Mouse (Mus musculus): ENCODE results near the gene Usp16. TPM values are rescaled to one million over a fixed set of nuclear protein-coding genes. Genes with fewer than 3 reads are reported as not detected.
"Not testable (repeated sequence)": the region's sequence is repeated elsewhere in the genome, so short reads cannot be mapped to it uniquely, and the experiment has no call there.

The Usp16 gene
- total RNA-seq, 2 experiments from 2014 or later = 30.6 to 39.7 TPM

DNA sequence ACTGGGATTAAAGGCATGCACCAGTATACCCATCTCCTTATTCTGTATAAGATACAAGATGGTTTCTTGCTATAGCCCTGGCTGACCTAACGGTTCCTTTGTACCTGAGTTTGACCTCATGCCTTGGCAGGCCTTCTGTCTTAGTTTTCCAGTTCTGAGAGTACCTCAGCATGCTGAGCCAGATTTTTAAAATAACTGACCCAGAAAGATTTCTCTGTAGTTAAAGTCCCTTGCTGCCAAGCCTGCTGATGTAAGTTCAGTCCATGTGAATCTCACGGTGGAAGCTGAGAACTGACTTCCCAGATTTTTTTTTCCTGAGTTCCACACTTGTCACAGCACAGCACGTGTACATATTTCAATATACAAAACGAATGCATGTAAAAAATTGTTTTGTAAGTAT, 16.1 kb downstream of the Usp16 start:
- no peak for DNase-seq (ENCODE audit: low spot score in 2 of 2)

DNA sequence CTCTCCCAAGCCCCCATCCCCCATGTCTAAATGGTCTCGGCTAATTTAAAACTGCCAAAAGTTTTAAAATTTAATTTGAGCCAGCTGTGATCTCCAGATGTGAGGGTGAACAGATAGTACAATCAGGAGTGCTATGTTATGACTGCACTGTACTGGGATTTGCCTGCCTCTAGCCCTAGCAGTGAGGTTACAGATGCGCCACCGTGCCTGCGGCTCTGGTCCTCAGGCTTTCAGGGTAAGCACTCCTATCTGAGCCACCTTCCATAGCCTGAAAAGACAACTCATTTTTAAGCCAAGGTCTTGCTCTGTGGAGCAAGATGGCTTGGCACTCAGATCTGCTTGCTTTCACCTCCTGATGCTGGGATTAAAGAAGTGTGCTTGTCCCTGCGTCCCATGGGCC, 29.9 kb downstream of the Usp16 start:
- DNase-seq (ENCODE audit: low spot score in 2 of 2) = no peak

DNA sequence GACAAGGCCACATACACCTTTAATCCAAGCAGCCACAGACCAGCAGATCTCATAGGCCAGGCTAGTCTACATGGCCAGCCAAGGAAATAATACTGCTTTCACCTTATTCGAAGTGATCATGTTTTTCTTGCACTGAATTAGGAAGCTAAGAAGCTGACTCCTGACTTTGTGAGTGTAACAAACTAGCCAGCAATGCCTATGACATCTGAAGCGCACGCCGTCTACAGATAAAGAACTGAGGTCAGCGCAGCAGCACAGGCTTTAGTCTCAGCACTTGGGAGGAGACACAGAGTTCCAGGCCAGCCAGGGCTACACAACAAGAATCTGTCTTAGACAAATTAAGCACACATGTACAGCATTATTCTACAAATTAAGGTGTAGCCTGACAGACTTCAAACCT, 32.2 kb downstream of the Usp16 start:
- no peak for DNase-seq (ENCODE audit: low spot score in 2 of 2)

DNA sequence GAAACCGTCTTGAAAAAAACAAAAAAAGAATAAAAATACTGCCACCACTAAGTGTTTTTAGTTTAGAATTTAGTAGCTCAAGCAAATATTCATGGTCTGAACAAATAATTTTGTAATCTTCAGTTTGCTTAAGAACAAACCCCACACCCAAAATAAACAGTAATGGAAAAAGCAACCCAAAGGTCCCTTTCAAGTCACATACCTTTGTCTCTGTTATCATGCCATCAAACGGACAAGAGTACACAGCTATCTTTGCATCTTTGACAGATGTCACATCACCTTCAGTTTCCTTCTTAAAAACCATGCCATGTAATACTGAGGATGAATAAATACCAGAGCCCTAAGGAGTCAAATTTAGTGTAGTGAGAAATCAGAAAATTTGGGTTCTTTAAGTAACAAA, 34.1 kb downstream of the Usp16 start:
- DNase-seq (ENCODE audit: low spot score in 2 of 2) = no peak

DNA sequence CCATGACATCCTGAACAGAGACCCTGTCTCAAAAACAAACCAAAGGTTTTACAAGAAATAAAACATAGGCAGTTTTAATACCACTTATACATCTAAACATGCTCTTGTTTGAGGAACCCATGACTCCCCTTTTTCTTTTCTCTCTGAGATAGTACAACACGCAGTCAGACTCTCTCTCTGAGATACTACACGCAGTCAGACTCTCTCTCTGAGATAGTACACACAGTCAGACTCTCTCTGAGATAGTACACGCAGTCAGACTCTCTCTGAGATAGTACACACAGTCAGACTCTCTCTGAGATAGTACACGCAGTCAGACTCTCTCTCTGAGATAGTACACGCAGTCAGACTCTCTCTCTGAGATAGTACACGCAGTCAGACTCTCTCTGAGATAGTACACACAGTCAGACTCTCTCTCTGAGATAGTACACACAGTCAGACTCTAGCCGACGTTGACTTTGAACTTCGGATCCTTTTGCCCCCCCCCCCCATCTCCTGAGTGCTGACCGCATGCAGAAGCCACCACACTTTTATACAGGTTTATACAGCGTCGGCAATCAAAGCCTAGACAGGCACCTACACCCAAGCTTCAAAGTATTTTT, 37.8 kb downstream of the Usp16 start:
- not testable (repeated sequence) for DNase-seq (ENCODE audit: low spot score in 2 of 2)

DNA sequence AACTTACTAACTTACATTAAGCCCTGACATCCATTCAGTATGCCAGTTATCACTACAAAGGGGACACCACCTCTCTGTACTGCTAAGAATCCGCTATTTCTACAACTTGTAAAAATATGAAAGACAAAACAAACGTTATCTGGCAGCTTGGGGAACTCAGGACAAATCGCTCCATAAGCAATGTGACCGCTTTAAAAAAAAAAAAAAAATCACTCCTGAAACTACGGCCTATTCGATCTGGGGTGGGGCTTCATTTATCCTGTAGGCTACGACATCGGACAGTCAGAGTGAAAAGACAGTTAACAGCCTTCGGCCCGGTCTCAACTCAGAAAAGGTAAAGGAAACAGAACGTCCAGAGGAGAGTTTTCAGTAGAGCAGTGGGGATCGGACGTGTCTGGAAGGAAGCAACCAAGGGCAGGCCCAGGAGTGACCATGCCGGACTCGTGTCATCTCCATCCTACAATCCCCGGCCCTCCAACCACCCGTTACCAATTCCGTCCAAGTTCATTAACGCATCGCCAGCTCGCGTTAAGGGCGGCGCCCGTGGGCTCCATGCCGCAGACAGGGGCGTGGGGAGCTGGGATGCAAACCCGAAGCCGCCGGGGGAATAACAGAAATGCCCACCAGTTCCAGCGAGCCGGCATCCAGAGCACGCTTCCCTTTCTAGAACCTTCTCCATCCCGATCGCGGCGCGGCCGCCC, 40.6 kb downstream of the Usp16 start:
- no peak for DNase-seq (ENCODE audit: low spot score in 2 of 2)

DNA sequence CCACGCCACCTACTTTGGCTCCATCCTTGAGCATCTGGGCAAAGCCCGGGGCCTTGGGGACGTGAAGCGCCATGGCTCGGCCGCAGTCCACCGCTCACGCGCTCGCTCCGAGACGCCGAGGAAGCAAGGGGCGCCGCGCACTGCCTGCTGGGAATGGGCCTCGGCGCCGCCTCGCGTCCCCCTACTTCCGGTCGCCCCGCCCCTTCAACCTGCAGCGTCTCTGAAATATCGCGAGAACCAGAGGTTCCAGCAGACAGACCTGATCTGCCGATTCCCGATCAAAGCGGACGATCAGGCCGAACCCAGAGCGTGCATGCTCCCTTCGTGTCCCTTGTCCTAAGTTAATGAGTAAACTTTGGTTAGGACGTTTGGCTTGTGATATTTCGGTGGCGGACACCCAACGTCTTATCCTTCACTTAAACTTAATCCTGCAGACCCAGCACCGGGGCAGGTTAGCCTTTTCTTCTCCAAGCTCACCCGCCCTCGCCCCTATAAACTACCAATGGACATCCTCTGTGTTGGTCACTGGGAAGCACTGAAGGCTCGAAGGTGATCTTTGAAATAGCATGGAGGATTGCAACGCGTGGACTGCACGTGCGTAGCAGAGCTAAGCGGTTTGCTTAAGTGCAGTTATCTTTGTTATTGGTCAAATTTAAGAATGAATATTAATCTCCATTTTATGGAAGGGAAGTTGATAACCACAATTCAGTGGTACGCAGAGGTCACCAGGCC, 41.4 kb downstream of the Usp16 start, which contains the start of gene Cct8:
Gene Cct8, minus strand, starts transcription at position 158 of the 732 bp plus-strand sequence.
- peak; percentile 91 to 97 for DNase-seq (ENCODE audit: low spot score in 2 of 2)

DNA sequence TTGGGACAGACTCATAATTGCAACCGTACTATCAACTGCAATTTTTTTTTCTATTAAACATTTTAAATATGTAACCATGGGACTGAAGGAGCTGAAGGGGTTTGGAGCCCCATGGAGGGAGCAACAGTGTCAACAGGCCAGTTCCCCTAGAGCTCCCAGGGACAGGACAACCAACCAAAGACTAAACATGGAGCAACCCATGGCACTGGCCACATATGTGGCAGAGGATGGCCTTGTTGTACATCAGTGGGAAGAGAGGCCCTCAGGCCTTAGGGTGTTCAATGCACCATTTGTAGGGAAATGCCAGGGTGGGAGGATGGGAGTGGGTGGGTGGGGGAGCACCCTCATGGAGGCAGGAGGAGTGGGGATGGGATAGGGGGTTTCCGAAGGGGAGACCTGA, 42.2 kb downstream of the Usp16 start:
- DNase-seq (ENCODE audit: low spot score in 2 of 2) = no peak

DNA sequence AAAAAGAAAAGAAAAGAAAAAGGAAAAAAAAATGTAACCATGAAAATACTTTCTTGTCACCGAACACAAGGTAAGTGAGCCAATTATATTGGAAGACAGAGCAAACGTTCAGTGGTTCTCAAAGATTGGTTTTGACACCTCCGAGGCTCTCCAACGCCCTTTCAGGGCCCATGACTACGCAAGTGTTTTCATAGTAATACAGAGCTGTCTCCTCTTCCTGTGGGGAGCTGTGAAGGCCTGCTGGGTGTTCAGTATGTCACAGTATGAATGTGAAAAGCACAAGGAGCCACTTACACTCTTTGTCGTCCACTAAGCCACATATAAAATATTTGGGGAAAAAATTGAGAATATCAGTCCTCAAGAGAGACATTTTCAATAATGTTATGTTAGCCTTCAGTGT, 42.7 kb downstream of the Usp16 start:
- DNase-seq (ENCODE audit: low spot score in 2 of 2) = no peak

DNA sequence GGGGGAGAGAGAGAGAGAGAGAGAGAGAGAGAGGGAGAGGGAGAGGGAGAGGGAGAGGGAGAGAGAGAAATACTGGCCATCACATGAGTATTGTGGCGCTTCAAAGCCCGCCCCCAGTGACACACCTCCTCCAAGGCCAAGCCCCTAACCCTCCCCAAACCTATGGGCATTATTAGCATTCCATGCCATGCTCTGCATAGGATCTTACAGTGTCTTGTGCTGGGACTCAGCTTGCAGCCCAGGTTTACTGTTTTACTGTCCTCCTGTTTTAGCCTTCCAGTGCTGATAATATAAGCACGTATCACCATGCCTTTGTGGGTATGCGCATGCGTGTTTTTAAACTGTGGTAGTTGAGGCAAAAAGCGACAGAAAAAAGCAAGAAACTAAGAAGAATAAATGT, 45.1 kb downstream of the Usp16 start:
- DNase-seq (ENCODE audit: low spot score in 2 of 2) = no peak

DNA sequence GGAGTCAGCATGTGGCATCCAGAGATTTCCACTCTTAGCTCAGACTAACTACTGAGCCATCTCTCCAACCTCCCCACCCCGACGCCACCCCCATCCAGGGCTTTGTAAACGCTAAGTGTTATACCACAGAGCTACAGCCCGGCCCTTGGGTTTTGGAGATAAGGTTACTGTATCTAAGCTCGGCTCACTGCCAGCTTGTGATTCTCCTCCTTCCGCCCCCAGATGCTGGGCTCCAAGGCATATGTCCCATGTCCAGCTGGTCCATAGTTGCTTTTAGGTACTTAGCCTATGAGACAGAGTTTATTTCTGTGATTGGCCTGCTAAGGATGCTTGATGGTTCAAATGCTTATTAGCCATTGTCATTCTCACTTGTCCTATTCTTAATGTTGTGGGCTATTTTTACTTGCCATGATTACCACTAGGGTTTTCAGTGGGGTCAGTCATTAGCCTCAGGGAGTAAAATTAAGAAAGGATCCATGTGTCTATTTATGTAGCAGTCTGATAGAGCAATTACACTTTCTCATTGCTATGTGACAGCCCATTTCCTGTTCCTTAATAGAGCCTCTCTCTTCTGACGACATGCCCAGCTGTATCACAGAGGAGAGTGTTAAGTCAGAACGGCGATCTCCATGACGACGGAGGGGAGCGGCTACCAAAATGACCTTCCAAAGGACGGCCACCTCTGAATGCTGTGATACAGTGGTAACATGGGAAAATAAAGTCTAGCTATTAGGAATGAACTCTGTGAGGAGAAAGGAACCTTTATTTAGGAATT, 47.0 kb downstream of the Usp16 start:
- DNase-seq (ENCODE audit: low spot score in 2 of 2) = no peak

DNA sequence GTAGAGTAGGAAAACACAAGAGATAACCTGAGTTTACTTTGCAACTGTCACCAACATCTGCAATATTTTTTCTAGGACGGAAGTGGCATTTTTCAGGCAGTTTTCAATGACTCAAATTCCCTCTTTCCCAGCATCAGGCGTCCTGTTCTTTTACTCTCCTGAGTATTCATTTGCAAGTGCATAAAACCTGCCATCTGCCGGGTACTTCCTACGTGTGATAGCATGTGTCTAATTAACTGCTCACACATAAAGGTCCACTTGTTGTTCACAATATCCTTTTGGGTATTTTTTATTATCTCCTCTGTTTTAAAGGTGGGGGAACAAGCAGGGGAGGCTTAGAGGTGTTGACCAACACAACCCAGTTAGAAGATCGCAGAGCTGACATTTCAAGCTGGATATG, 57.2 kb downstream of the Usp16 start:
- DNase-seq (ENCODE audit: low spot score in 2 of 2) = no peak

DNA sequence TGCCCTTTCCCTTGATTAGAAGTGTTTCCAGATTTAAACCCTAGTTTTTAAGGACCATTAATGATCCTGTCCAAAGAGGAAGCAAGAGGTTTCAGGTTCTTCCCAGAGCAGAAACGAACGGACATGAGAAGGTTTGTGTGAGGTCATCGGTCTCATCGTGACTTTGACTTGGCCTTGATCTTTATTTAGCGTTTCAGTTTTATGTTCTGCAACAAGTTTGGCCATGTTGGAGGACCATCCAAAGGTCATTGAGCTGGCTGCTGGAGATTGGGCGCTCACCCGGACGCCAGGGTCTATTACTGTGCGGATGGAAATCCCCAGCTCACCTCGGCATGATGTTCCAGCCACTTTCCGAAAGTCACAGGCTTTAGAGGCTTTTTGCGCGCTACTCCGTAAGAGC, 57.8 kb downstream of the Usp16 start:
- DNase-seq (ENCODE audit: low spot score in 2 of 2) = no peak

DNA sequence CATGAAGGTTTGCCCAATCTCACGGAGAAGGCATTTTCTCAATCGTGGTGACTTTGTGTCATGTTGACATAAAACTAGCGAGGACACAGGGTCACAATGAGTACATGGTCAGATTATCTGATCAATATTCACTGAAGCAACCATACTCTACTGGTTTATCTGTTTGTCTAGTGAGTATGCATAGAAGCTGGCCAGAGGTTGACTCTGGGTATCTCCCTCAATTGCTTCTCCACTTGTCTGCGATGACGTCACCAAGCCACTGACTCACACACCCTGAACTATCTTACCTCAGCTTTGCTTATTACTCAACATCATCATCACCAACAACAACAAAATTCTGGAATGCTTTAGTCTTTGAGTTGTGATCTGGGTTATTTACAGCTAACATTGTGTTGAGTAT, 69.7 kb downstream of the Usp16 start:
- no peak for DNase-seq (ENCODE audit: low spot score in 2 of 2)

DNA sequence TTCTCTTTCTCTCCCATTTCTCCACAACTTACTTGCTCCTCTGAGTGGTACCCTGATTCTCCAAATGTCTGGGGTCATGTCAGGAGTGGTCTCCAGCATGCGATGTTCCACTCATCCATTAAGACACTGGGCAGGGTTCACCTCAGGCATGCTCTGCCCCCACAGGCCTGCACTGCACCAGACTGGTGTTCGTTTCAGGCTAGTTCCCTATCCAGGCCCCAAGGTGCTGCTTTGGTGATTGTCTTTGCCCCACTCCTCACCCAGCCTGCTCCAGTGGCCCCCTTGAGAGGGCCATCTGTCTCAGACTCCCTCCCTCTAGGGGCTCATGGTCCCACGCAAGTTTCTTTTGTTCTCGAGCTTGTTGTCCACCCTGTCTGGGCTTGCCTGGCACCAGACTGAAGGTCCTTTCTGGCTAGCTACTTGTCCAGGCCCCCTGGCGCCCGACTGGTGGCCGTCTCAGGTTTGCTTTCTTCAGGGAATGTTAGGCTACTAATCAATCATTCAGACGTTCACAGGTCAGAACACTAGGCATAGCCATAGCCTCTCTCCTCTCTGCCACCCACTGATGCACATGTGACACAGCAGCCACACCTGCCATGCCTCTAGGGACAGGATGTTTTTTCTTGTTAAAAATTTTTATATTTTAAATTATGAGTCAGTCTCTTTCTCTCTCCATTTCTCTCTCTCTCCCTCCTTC, 73.2 kb downstream of the Usp16 start:
- DNase-seq (ENCODE audit: low spot score in 2 of 2) = no peak

DNA sequence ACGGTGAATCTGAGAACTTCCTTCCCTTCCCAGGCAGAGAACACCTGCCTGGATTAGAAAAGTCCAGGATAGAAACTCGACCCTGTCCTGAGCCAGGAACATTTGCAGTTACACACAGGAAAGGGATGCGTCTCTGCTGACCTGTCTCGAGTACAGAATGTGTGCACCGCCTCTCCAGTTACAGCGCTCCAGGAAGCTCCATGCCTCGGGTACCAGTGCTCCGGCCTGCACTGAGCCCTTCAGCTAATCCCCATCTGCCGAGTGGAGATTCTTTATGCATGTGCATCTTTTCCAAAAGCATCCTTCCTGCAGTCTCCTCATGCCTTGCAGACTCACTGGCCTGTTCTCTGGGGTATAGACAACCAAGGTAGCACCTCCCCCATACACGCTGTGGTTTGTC, 74.3 kb downstream of the Usp16 start:
- no peak for DNase-seq (ENCODE audit: low spot score in 2 of 2)

Other genes with a start within 250 kb of the Usp16 start
- 10 to 100 TPM; 14.0 to 14.4 TPM for gene N6amt1, start 100.5 kb upstream of the Usp16 start, total RNA-seq (2021)
- 10 to 100 TPM; 28.7 to 30.4 TPM for gene Ltn1, start 22.1 kb upstream of the Usp16 start, total RNA-seq (2021)
- 1 to 10 TPM; 5.5 to 5.6 TPM for gene Rwdd2b, start 14.1 kb upstream of the Usp16 start, total RNA-seq (2021)
- 100 to 1,000 TPM; 190 to 198 TPM for gene Cct8, start 41.2 kb downstream of the Usp16 start, total RNA-seq (2021)
- 10 to 100 TPM; 33.0 to 37.6 TPM for gene Map3k7cl, start 98.6 kb downstream of the Usp16 start, total RNA-seq (2021)
- 10 to 100 TPM; 22.7 to 24.8 TPM for gene Bach1, start 244.2 kb downstream of the Usp16 start, total RNA-seq (2021)